Mouse (Mus musculus) myocyte (in vitro differentiated cells): ENCODE results near the gene Ass1.

Experiments used
- CEBPB ChIP-seq: IDR thresholded peaks from 2 replicates; pipeline ENCODE4 v1.6.1; 2011; ENCODE audit warnings: mild to moderate bottlenecking, moderate library complexity; ENCODE audit not compliant: poor library complexity, insufficient read depth, severe bottlenecking
- E2F4 ChIP-seq: IDR thresholded peaks from one replicate; pipeline ENCODE4 v1.6.1; 2011; ENCODE audit warnings: mild to moderate bottlenecking, control low read depth, moderate library complexity; ENCODE audit not compliant: insufficient read depth
- MAX ChIP-seq: IDR thresholded peaks from one replicate; pipeline ENCODE4 v1.6.1; 2011; ENCODE audit warnings: low read depth, mild to moderate bottlenecking, control low read depth
- MYOD1 ChIP-seq, 3 experiments: IDR thresholded peaks; one replicate each; pipeline ENCODE4 v1.6.1; 2011; ENCODE audit warnings: control low read depth in 2 of 3, low read depth in 2 of 3, mild to moderate bottlenecking in 2 of 3, moderate library complexity in 1 of 3; ENCODE audit not compliant: insufficient read length in 2 of 3, control insufficient read depth in 1 of 3
- MYOG ChIP-seq, 3 experiments: IDR thresholded peaks; one replicate each; pipeline ENCODE4 v1.6.1; 2011; ENCODE audit warnings: control low read depth in 2 of 3, low read depth in 2 of 3, mild to moderate bottlenecking in 2 of 3; ENCODE audit not compliant: insufficient read length in 2 of 3, control insufficient read depth in 1 of 3, insufficient read depth in 1 of 3
- POLR2A ChIP-seq: IDR thresholded peaks from one replicate; pipeline ENCODE4 v1.6.1; 2011; ENCODE audit warnings: low read depth, mild to moderate bottlenecking, control low read depth, moderate library complexity; ENCODE audit not compliant: insufficient read length
- POLR2AphosphoS2 ChIP-seq: IDR thresholded peaks from one replicate; pipeline ENCODE4 v1.6.1; 2011; ENCODE audit warnings: low read depth, control low read depth; ENCODE audit not compliant: insufficient read length
- TCF12 ChIP-seq: IDR thresholded peaks from one replicate; pipeline ENCODE4 v1.6.1; 2011; ENCODE audit warnings: mild to moderate bottlenecking, control low read depth; ENCODE audit not compliant: poor library complexity, insufficient read depth, severe bottlenecking
- TCF3 ChIP-seq: IDR thresholded peaks from one replicate; pipeline ENCODE4 v1.6.1; 2011; ENCODE audit warnings: low read depth, control low read depth; ENCODE audit not compliant: insufficient read length
- USF1 ChIP-seq: IDR thresholded peaks from one replicate; pipeline ENCODE4 v1.6.1; 2011; ENCODE audit warnings: low read depth, mild to moderate bottlenecking, control low read depth, moderate library complexity

GRCm38 (mm10) chr2:31442480-31443160, 27.4 kb upstream of the Ass1 start:
- no peak for TF ChIP-seq CEBPB
- no peak for TF ChIP-seq MAX
- no peak for TF ChIP-seq E2F4
- peak; percentile 38 for TF ChIP-seq POLR2A
- no peak for TF ChIP-seq POLR2AphosphoS2
- TF ChIP-seq MYOD1 (IDR thresholded peaks at IDR 0.05; ENCODE audit: control insufficient read depth in 1 of 3, insufficient read length in 2 of 3, low read depth in 2 of 3) = peak in 1 of 3 experiments; percentile 2
- TF ChIP-seq USF1 = no peak
- TF ChIP-seq MYOG (IDR thresholded peaks at IDR 0.05; ENCODE audit: control insufficient read depth in 1 of 3, insufficient read depth in 1 of 3, insufficient read length in 2 of 3, low read depth in 2 of 3) = peak in 1 of 3 experiments; percentile 63
- TF ChIP-seq TCF12 = no peak
- TF ChIP-seq TCF3 = no peak
